Mouse (Mus musculus): ENCODE results near the gene Slc35a5. TPM values are rescaled to one million over a fixed set of nuclear protein-coding genes. Genes with fewer than 3 reads are reported as not detected.

Gene Slc35a5
- polyA plus RNA-seq (2015; fragmentation: Illumina TruSeq; extraction: RNeasy Lipid Tissue Mini Kit (QIAGEN cat#74804); ENCODE audit: low read depth, low replicate concordance), result 45.6 TPM

DNA sequence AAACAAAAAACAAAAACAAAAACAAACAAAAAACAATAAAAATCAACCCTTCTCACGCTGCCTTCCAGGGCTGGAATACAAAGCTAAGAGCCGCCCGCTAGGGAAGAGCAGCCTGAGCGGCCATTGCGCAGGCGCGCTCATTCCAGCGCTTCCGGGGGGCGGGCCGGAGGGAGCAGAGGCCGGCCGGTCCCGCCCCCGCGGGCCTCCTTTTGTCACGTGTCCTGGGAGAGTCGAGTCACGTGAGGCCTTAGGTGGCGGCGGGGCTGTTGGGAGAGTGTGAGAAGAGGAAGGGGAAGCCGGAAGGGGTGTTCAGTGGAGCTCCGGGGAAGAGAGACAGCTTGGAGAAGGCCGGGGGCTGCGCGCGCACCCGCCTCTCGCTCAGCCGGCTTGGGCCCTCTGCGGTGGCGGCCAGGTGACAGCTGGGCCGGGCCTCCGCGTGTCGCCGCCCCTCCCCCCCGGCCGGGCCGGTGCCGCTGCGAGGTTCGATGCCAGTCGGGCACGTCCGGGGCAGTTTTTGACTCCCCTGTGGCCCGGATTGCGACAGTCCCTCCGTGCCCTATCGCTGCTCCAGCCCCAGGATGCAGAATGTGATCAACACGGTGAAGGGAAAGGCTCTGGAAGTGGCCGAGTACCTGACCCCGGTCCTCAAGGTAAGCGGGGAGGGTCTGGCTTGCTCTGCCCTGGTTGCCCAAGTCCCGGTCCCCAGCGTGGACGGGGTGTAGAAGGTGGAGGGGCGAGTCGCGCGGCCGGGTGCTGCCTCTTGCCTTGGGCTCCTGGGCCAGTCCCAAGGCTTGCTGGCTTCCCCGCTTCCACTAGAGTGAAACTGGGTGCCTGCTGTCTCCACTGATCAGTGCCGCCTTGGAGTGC is at the start of gene Slc35a5, which contains the start of gene Atg3:
Gene Slc35a5 (minus strand): TSS at position 185 of the 867 bp plus-strand sequence.
Gene Atg3 (plus strand): TSS at position 264 of the 867 bp plus-strand sequence.

DNA sequence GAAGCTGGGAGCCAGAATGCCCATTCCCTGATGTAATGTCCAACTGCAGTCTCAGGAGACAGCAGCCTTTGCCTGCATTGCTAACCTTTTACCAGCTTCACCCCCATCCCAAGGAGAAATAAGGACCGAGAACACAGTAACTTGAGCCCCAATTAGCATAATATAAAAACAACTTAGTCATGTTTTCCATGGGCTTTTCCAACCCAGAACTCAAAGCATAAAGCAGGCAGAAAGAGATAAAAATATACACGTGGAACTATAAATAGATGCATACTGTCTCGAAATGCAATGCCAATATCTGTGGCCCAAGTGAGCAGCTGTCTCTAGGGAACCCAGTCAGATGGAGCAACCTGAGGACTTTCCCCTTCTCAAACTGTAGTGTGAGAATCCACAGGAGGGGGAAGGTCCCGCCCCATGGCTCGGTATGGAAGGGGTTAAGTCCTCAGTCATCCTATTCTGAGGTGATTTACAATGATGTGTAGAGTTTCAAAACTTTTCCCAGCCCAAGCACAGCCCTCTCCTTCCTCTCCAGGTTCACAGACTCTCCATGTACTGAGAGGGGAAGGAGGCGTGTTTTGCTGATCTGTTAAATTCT is 65.3 kb downstream of the Slc35a5 start, which contains the start of gene Ccdc80:
Gene Ccdc80 (plus strand): TSS at position 266 of the 595 bp plus-strand sequence.

Other genes starting within 250 kb of the Slc35a5 start
- gene Cd200r3, start 215.0 kb downstream of the Slc35a5 start, polyA plus RNA-seq (2015; fragmentation: Illumina TruSeq; extraction: RNeasy Lipid Tissue Mini Kit (QIAGEN cat#74804); ENCODE audit: low read depth, low replicate concordance), result not detected
- gene Ccdc80, start 65.3 kb downstream of the Slc35a5 start, polyA plus RNA-seq (2015; fragmentation: Illumina TruSeq; extraction: RNeasy Lipid Tissue Mini Kit (QIAGEN cat#74804); ENCODE audit: low read depth, low replicate concordance), result 4.8 TPM
- 54.9 TPM for gene Atg3, start 79 bp upstream of the Slc35a5 start, polyA plus RNA-seq (2015; fragmentation: Illumina TruSeq; extraction: RNeasy Lipid Tissue Mini Kit (QIAGEN cat#74804); ENCODE audit: low read depth, low replicate concordance)
- 1.1 TPM for gene Btla, start 65.6 kb upstream of the Slc35a5 start, polyA plus RNA-seq (2015; fragmentation: Illumina TruSeq; extraction: RNeasy Lipid Tissue Mini Kit (QIAGEN cat#74804); ENCODE audit: low read depth, low replicate concordance)